Mouse (Mus musculus): ENCODE data around the gene Eras. TPM values are rescaled to one million over a fixed set of nuclear protein-coding genes. Genes with fewer than 3 reads are reported as not detected.

Eras gene
- total RNA-seq (2023; ENCODE audit: inconsistent age) = not detected in 4 replicates

GRCm38 (mm10) chrX:7928270-7928790, at the start of gene Eras:
Eras (minus strand) TSS chrX:7928607.

GRCm38 (mm10) chrX:7977892-7978291, 49.5 kb upstream of the Eras start, which contains the start of gene Gata1:
Gata1 (minus strand) TSS chrX:7978071.

GRCm38 (mm10) chrX:7947108-7947899, 18.9 kb upstream of the Eras start, which contains the start of gene Hdac6:
Hdac6 (minus strand) TSS chrX:7947889.

GRCm38 (mm10) chrX:7919601-7920383, 8.6 kb downstream of the Eras start, which contains the start of gene Pcsk1n:
Pcsk1n (plus strand) TSS chrX:7919822.

GRCm38 (mm10) chrX:7909242-7909641, 19.2 kb downstream of the Eras start, which contains the start of gene Gm10490:
Gm10490 (plus strand) TSS chrX:7909542.

GRCm38 (mm10) chrX:7907735-7908134, 20.7 kb downstream of the Eras start, which contains the start of gene Gm10491:
Gm10491 (minus strand) TSS chrX:7907835.

GRCm38 (mm10) chrX:7898880-7899874, 29.2 kb downstream of the Eras start, which contains the start of the genes Pqbp1 and Timm17b:
Pqbp1 (minus strand) TSS chrX:7899269.
Timm17b (plus strand) TSS chrX:7899357.

GRCm38 (mm10) chrX:7883841-7884567, 44.4 kb downstream of the Eras start, which contains the start of gene Slc35a2:
Slc35a2 (plus strand) TSS chrX:7884028.

GRCm38 (mm10) chrX:7878007-7878419, 50.4 kb downstream of the Eras start, which contains the start of gene Pim2:
Pim2 (plus strand) TSS chrX:7878262.

Other genes with a start within 250 kb of the Eras start
- not detected in 4 replicates for gene Magix, start 247.4 kb downstream of the Eras start, total RNA-seq (2023; ENCODE audit: inconsistent age)
- 48.1 to 53.2 TPM (median 52.3 TPM) in 4 replicates for gene Gpkow, start 231.5 kb downstream of the Eras start, total RNA-seq (2023; ENCODE audit: inconsistent age)
- gene Wdr45, start 214.3 kb downstream of the Eras start, total RNA-seq (2023; ENCODE audit: inconsistent age) = 63.9 to 81.8 TPM (median 66.9 TPM) in 4 replicates
- not detected in 4 replicates for gene Gm45208, start 206.4 kb downstream of the Eras start, total RNA-seq (2023; ENCODE audit: inconsistent age)
- 13.8 to 16.3 TPM (median 14.6 TPM) in 4 replicates for gene Praf2, start 200.2 kb downstream of the Eras start, total RNA-seq (2023; ENCODE audit: inconsistent age)
- not detected in 4 replicates for gene Ccdc120, start 177.7 kb downstream of the Eras start, total RNA-seq (2023; ENCODE audit: inconsistent age)
- gene Tfe3, start 166.0 kb downstream of the Eras start, total RNA-seq (2023; ENCODE audit: inconsistent age) = 25.5 to 32.5 TPM (median 29.5 TPM) in 4 replicates
- 275 to 287 TPM (median 279 TPM) in 4 replicates for gene Gripap1, start 138.8 kb downstream of the Eras start, total RNA-seq (2023; ENCODE audit: inconsistent age)
- gene Kcnd1, start 106.3 kb downstream of the Eras start, total RNA-seq (2023; ENCODE audit: inconsistent age) = 0.74 to 1.5 TPM (median 0.90 TPM) in 4 replicates
- gene Otud5, start 87.2 kb downstream of the Eras start, total RNA-seq (2023; ENCODE audit: inconsistent age) = 194 to 202 TPM (median 199 TPM) in 4 replicates
- 50.5 to 68.4 TPM (median 57.8 TPM) in 4 replicates for gene Pim2, start 50.3 kb downstream of the Eras start, total RNA-seq (2023; ENCODE audit: inconsistent age)
- 25.9 to 33.3 TPM (median 32.3 TPM) in 4 replicates for gene Slc35a2, start 44.6 kb downstream of the Eras start, total RNA-seq (2023; ENCODE audit: inconsistent age)
- 113 to 127 TPM (median 121 TPM) in 4 replicates for gene Pqbp1, start 29.3 kb downstream of the Eras start, total RNA-seq (2023; ENCODE audit: inconsistent age)
- 53.6 to 58.6 TPM (median 56.2 TPM) in 4 replicates for gene Timm17b, start 29.2 kb downstream of the Eras start, total RNA-seq (2023; ENCODE audit: inconsistent age)
- gene Gm10491, start 20.8 kb downstream of the Eras start, total RNA-seq (2023; ENCODE audit: inconsistent age) = not detected in 4 replicates
- not detected in 4 replicates for gene Gm10490, start 19.1 kb downstream of the Eras start, total RNA-seq (2023; ENCODE audit: inconsistent age)
- not detected in 4 replicates for gene Pcsk1n, start 8.8 kb downstream of the Eras start, total RNA-seq (2023; ENCODE audit: inconsistent age)
- gene Hdac6, start 19.3 kb upstream of the Eras start, total RNA-seq (2023; ENCODE audit: inconsistent age) = 16.5 to 22.4 TPM (median 19.2 TPM) in 4 replicates
- gene Gata1, start 49.5 kb upstream of the Eras start, total RNA-seq (2023; ENCODE audit: inconsistent age) = 0.26 to 0.99 TPM in 2 of 4 replicates, not detected in the others
- not detected in 4 replicates for gene Glod5, start 89.9 kb upstream of the Eras start, total RNA-seq (2023; ENCODE audit: inconsistent age)
- 26.1 to 33.5 TPM (median 29.6 TPM) in 4 replicates for gene Suv39h1, start 146.2 kb upstream of the Eras start, total RNA-seq (2023; ENCODE audit: inconsistent age)
- 131 to 137 TPM (median 136 TPM) in 4 replicates for gene Was, start 161.9 kb upstream of the Eras start, total RNA-seq (2023; ENCODE audit: inconsistent age)
- 32.3 to 39.6 TPM (median 36.3 TPM) in 4 replicates for gene Wdr13, start 204.3 kb upstream of the Eras start, total RNA-seq (2023; ENCODE audit: inconsistent age)
- gene Rbm3, start 217.3 kb upstream of the Eras start, total RNA-seq (2023; ENCODE audit: inconsistent age) = 461 to 615 TPM (median 557 TPM) in 4 replicates
- 22.8 to 25.2 TPM (median 23.9 TPM) in 4 replicates for gene Tbc1d25, start 247.6 kb upstream of the Eras start, total RNA-seq (2023; ENCODE audit: inconsistent age)

All from B cell, adult (primary cell).